Mouse (Mus musculus): ENCODE data around the gene Skp2. TPM values are rescaled to one million over a fixed set of nuclear protein-coding genes. Genes with fewer than 3 reads are reported as not detected.

Gene Skp2
- polyA plus RNA-seq, 1 experiment from 2014 or later: 76.9 TPM

- ATAC-seq (ENCODE audit: low read depth): no peak
- H3K4me2 ChIP-seq (ENCODE audit: low read depth, low read length): no peak overlapping the region
- no peak for DNase-seq (ENCODE audit: low spot score)
- H3K4me1 ChIP-seq (ENCODE audit: control insufficient read depth, insufficient read depth, low read length): peaks cover 29% of the 10 kb centered on the region
- no peak overlapping the region for H3K4me3 ChIP-seq (ENCODE audit: low read depth, low read length)
- no peak overlapping the region; the same call in 1 of the 2 replicates for H3K27ac ChIP-seq (replicated peaks; ENCODE audit: low read depth, low read length)
- H3K9ac ChIP-seq (ENCODE audit: low read depth, low read length): 0 out of 2 replicates have a peak overlapping the region, but pooled peaks have one; percentile 0
- H3K9me3 ChIP-seq (ENCODE audit: control insufficient read depth, low read length): no peaks in the 10 kb centered on the region
- 57% methylated on average over 14 of the region's 14 CpGs for WGBS
- H3K36me3 ChIP-seq (ENCODE audit: control insufficient read depth, insufficient read depth, low read length): no peaks in the 10 kb centered on the region
- H3K27me3 ChIP-seq (replicated peaks; ENCODE audit: control insufficient read depth, insufficient read depth, low read length): no peaks in the 10 kb centered on the region
Measured at GRCm38 (mm10) chr15:9075608-9076200, 79.5 kb downstream of the Skp2 start.

- peaks cover 32% of the 10 kb centered on the region for H3K4me1 ChIP-seq (ENCODE audit: control insufficient read depth, insufficient read depth, low read length)
- H3K36me3 ChIP-seq (ENCODE audit: control insufficient read depth, insufficient read depth, low read length): no peaks in the 10 kb centered on the region
- no peaks in the 10 kb centered on the region for H3K9me3 ChIP-seq (ENCODE audit: control insufficient read depth, low read length)
- 21% methylated on average over 4 of the region's 4 CpGs for WGBS
- ATAC-seq (ENCODE audit: low read depth): no peak
- H3K27ac ChIP-seq (replicated peaks; ENCODE audit: low read depth, low read length): no peak overlapping the region
- H3K4me3 ChIP-seq (ENCODE audit: low read depth, low read length): no peak overlapping the region
- no peaks in the 10 kb centered on the region for H3K27me3 ChIP-seq (replicated peaks; ENCODE audit: control insufficient read depth, insufficient read depth, low read length)
- no peak overlapping the region; the same call in 1 of the 2 replicates for H3K4me2 ChIP-seq (ENCODE audit: low read depth, low read length)
- no peak for DNase-seq (ENCODE audit: low spot score)
- H3K9ac ChIP-seq (ENCODE audit: low read depth, low read length): no peak overlapping the region
Measured at GRCm38 (mm10) chr15:9074671-9075070, 80.6 kb downstream of the Skp2 start.

DNA sequence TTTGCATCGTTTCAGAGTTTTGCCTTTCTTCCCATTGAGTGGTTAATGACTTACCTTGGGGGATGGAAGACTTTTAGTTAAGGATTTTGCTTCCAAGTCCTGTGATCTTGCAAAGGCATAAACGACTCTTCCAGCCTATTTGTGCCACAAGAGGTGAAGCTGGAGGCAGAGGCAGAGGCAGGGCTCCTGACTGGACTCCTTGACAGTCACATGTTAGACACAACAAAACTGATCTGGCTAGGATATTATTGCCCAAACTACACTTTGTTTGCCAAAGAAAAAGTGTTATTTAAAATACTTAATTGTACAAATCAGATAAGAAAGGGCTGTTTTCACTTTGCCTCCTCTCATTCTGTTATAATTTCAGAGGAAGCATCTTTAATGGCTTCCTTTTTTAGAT, 81.1 kb downstream of the Skp2 start:
- Histone ChIP-seq H3K4me2 (ENCODE audit: low read depth, low read length) (no peak overlapping the region), H3K4me3 (ENCODE audit: low read depth, low read length) (no peak overlapping the region), H3K4me1 (ENCODE audit: control insufficient read depth, insufficient read depth, low read length) (peaks cover 28% of the 10 kb centered on the region), H3K27me3 (replicated peaks; ENCODE audit: control insufficient read depth, insufficient read depth, low read length) (no peaks in the 10 kb centered on the region), H3K9ac (ENCODE audit: low read depth, low read length) (no peak overlapping the region), H3K27ac (replicated peaks; ENCODE audit: low read depth, low read length) (no peak overlapping the region), H3K9me3 (ENCODE audit: control insufficient read depth, low read length) (no peaks in the 10 kb centered on the region), H3K36me3 (ENCODE audit: control insufficient read depth, insufficient read depth, low read length) (no peaks in the 10 kb centered on the region)
- 28% methylated on average over 2 of the region's 2 CpGs for WGBS
- no peak for DNase-seq (ENCODE audit: low spot score)
- ATAC-seq (ENCODE audit: low read depth): no peak

GRCm38 (mm10) chr15:9073684-9074083, 81.5 kb downstream of the Skp2 start:
- 84% methylated on average over 5 of the region's 5 CpGs for WGBS

DNA sequence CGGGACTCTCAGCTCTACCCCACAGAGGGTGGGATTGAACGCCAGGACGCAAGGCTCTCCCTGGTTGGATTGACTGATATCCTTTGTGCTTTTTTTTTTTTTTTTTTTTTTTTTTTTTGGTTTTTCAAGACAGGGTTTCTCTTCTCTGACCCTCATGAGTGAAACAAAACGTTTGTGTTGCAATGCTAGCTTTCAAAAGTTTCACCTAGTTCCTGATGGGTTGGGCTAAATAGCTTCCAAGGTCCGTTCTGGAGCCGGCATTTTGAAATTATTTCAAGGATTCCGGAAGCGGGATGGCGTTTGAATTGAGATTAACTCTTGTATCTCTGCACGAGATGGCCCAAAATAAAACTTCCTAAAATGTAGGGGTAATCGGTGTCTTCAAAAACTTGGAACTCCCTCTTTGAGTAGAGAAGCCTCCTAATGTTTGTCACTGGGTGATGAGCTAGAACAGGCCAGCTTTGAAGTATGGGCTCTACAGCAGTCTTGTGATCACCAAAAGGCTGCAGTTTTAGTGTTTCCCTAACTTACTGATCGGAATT, 82.1 kb downstream of the Skp2 start:
- H3K9ac ChIP-seq (ENCODE audit: low read depth, low read length): peak overlapping the region; percentile 95
- H3K27ac ChIP-seq (replicated peaks; ENCODE audit: low read depth, low read length): 0 out of 2 replicates have a peak overlapping the region, but pooled peaks have one; percentile 93
- 43% methylated on average over 12 of the region's 12 CpGs for WGBS
- H3K4me3 ChIP-seq (ENCODE audit: low read depth, low read length): peak overlapping the region; percentile 88
- no peak for ATAC-seq (ENCODE audit: low read depth)
- no peaks in the 10 kb centered on the region for H3K27me3 ChIP-seq (replicated peaks; ENCODE audit: control insufficient read depth, insufficient read depth, low read length)
- peaks cover 21% of the 10 kb centered on the region for H3K4me1 ChIP-seq (ENCODE audit: control insufficient read depth, insufficient read depth, low read length)
- H3K9me3 ChIP-seq (ENCODE audit: control insufficient read depth, low read length): no peaks in the 10 kb centered on the region
- no peak for DNase-seq (ENCODE audit: low spot score)
- H3K36me3 ChIP-seq (ENCODE audit: control insufficient read depth, insufficient read depth, low read length): no peaks in the 10 kb centered on the region
- H3K4me2 ChIP-seq (ENCODE audit: low read depth, low read length): peak overlapping the region; percentile 76

More at GRCm38 (mm10) chr15:9073684-9074083, 81.5 kb downstream of the Skp2 start:
- Histone ChIP-seq H3K4me2 (ENCODE audit: low read depth, low read length) (peak overlapping the region; percentile 76), H3K27ac (replicated peaks; ENCODE audit: low read depth, low read length) (no peak overlapping the region), H3K9me3 (ENCODE audit: control insufficient read depth, low read length) (no peaks in the 10 kb centered on the region), H3K36me3 (ENCODE audit: control insufficient read depth, insufficient read depth, low read length) (no peaks in the 10 kb centered on the region), H3K4me3 (ENCODE audit: low read depth, low read length) (no peak overlapping the region), H3K27me3 (replicated peaks; ENCODE audit: control insufficient read depth, insufficient read depth, low read length) (no peaks in the 10 kb centered on the region), H3K9ac (ENCODE audit: low read depth, low read length) (no peak overlapping the region), H3K4me1 (ENCODE audit: control insufficient read depth, insufficient read depth, low read length) (peaks cover 25% of the 10 kb centered on the region)
- ATAC-seq (ENCODE audit: low read depth) (no peak), DNase-seq (ENCODE audit: low spot score) (no peak)

- peak overlapping the region; percentile 93 for H3K27ac ChIP-seq (replicated peaks; ENCODE audit: low read depth, low read length)
- peaks cover 21% of the 10 kb centered on the region for H3K4me1 ChIP-seq (ENCODE audit: control insufficient read depth, insufficient read depth, low read length)
- H3K4me2 ChIP-seq (ENCODE audit: low read depth, low read length): peak overlapping the region; percentile 76
- peak overlapping the region; percentile 88 for H3K4me3 ChIP-seq (ENCODE audit: low read depth, low read length)
- DNase-seq (ENCODE audit: low spot score): peak; percentile 63
- H3K9me3 ChIP-seq (ENCODE audit: control insufficient read depth, low read length): no peaks in the 10 kb centered on the region
- H3K27me3 ChIP-seq (replicated peaks; ENCODE audit: control insufficient read depth, insufficient read depth, low read length): no peaks in the 10 kb centered on the region
- WGBS: 19% methylated on average over 5 of the region's 5 CpGs
- H3K9ac ChIP-seq (ENCODE audit: low read depth, low read length): peak overlapping the region; percentile 95
- no peak for ATAC-seq (ENCODE audit: low read depth)
- H3K36me3 ChIP-seq (ENCODE audit: control insufficient read depth, insufficient read depth, low read length): no peaks in the 10 kb centered on the region
Measured at GRCm38 (mm10) chr15:9072630-9073029, 82.6 kb downstream of the Skp2 start.

- Histone ChIP-seq H3K4me2 (ENCODE audit: low read depth, low read length) (peak overlapping the region; percentile 76), H3K9ac (ENCODE audit: low read depth, low read length) (peak overlapping the region; percentile 95), H3K4me1 (ENCODE audit: control insufficient read depth, insufficient read depth, low read length) (peaks cover 21% of the 10 kb centered on the region), H3K9me3 (ENCODE audit: control insufficient read depth, low read length) (no peaks in the 10 kb centered on the region), H3K27ac (replicated peaks; ENCODE audit: low read depth, low read length) (peak overlapping the region; percentile 93), H3K36me3 (ENCODE audit: control insufficient read depth, insufficient read depth, low read length) (no peaks in the 10 kb centered on the region), H3K27me3 (replicated peaks; ENCODE audit: control insufficient read depth, insufficient read depth, low read length) (no peaks in the 10 kb centered on the region), H3K4me3 (ENCODE audit: low read depth, low read length) (peak overlapping the region; percentile 88)
- DNase-seq (ENCODE audit: low spot score) (peak; percentile 45), ATAC-seq (ENCODE audit: low read depth) (peak; percentile 3; the same call in 1 of the 2 replicates)
- 1% methylated on average over 18 of the region's 66 CpGs for WGBS
Measured at GRCm38 (mm10) chr15:9071556-9072544, 83.4 kb downstream of the Skp2 start.

GRCm38 (mm10) chr15:9070912-9071555, 84.2 kb downstream of the Skp2 start, which contains the start of gene Nadk2:
Gene Nadk2 (plus strand): TSS chr15:9071260.
- DNase-seq (ENCODE audit: low spot score) (peak; percentile 100), ATAC-seq (ENCODE audit: low read depth) (peak; percentile 99)
- peaks cover 21% of the 10 kb centered on the region for H3K4me1 ChIP-seq (ENCODE audit: control insufficient read depth, insufficient read depth, low read length)
- H3K27me3 ChIP-seq (replicated peaks; ENCODE audit: control insufficient read depth, insufficient read depth, low read length): no peaks in the 10 kb centered on the region
- peak within 1 kb of the TSS; percentile 88 for H3K4me3 ChIP-seq (ENCODE audit: low read depth, low read length)
- peak within 1 kb of the TSS; percentile 76 for H3K4me2 ChIP-seq (ENCODE audit: low read depth, low read length)
- H3K9ac ChIP-seq (ENCODE audit: low read depth, low read length): peak within 1 kb of the TSS; percentile 95
- 1% methylated on average over 21 of the region's 54 CpGs for WGBS
- peak within 1 kb of the TSS; percentile 93 for H3K27ac ChIP-seq (replicated peaks; ENCODE audit: low read depth, low read length)
- H3K36me3 ChIP-seq (ENCODE audit: control insufficient read depth, insufficient read depth, low read length): no peaks in the 10 kb centered on the region
- H3K9me3 ChIP-seq (ENCODE audit: control insufficient read depth, low read length): no peaks in the 10 kb centered on the region

All from embryonic facial prominence, embryonic 14.5 days (tissue).